Mouse (Mus musculus) adrenal gland, postnatal 14 days (tissue): ENCODE data around the gene Map1s. TPM values are rescaled to one million over a fixed set of nuclear protein-coding genes. Genes with fewer than 3 reads are reported as not detected.
"Not testable (repeated sequence)": the region's sequence is repeated elsewhere in the genome, so short reads cannot be mapped to it uniquely, and the experiment has no call there.

Source experiments
- DNase-seq: peaks from one replicate; pipeline ENCODE4 v3.0.0; 2021; ENCODE audit warnings: mixed read lengths
- total RNA-seq: library from RNA; stranded (reverse); gene quantifications from 2 replicates; pipeline ENCODE4 v1.2.3, GENCODE M21; 2021

Gene Map1s
- total RNA-seq, 1 experiment from 2014 or later = 26.2 TPM

DNA sequence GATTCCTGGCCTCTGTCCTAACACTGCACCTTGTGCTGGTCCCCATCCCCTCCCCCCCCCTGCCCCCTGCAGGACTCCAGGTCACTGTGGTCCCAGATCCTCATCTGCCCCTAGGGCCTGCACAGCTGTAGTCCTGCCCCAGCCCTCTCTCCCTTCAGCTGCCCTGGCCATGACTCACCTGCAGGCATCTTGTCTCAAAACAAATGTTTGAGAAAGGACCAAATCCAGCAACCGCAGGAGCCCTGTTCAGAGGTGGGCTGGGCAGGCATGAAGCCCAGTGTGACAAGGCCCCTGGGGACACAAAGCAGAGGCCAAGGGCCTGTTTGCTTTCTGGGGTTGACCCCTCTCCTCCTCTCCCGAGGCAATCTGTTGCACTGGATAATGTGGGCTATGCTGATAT is 27.6 kb upstream of the Map1s start:
- peak; percentile 6 for DNase-seq

DNA sequence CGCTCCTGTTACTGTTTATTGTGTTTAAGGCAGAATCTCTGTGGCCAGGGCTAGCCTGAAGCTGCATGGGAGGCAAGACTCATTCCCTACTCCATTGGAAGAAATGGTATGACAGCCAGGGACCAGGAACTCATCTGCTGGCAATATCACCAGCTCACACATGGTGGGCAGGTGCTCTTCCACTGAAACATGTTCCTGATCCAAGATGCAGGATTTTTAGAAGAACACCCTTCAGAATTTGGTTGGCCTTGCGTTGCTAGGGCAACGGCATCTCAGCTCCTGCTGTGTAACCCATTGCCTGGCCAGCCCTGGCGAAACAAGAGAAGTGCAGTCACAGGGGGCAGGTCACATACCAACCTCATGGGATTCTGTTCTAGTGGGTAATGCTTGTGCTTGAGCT is 26.2 kb upstream of the Map1s start:
- no peak for DNase-seq

GRCm38 (mm10) chr8:70880126-70880525 is 25.6 kb upstream of the Map1s start:
- DNase-seq = peak; percentile 74

DNA sequence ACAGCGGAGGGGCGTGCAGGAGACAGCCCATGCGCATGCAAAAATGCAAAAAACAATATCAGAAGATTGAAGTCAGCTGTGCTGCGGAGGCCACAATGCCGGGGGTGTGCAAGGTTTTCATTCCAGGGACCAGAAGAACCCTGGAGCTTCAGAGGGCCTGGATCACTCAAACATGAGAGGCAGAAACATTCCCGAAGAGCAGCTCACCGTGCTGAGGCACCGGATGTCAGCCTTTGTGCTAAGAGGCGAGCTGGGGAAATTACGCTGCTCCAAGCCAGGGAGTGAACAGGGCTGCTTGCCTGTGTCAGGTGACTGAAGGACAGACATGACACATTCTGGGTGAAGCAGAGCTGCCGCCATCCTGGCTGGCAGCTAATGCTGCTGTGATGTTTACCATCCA is 25.2 kb upstream of the Map1s start:
- DNase-seq = peak; percentile 62

GRCm38 (mm10) chr8:70884186-70884585 is 21.5 kb upstream of the Map1s start:
- no peak for DNase-seq

- DNase-seq = no peak
Observed at GRCm38 (mm10) chr8:70884683-70885082, 21.0 kb upstream of the Map1s start.

GRCm38 (mm10) chr8:70885612-70886011 is 20.1 kb upstream of the Map1s start:
- DNase-seq = peak; percentile 70

DNA sequence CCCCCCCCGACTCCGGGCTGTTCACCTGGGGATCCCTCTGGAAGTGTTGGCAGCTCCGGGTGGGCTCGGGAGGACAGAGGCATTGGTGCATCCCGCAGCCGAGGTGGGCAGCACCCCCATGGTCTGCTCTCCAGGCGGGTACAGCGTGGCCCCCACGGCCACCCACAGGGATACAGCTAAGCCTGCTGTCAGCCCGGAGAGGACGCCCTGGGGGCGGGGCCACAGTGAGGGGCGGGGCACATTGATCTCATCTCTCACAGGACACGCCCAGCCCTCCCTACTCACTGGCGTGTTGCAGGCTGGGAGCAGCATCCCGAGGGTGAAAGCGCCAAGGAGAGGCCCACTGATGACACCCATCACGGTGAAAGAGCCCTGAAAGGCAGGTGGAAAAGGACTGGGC is 18.1 kb upstream of the Map1s start:
- peak; percentile 65 for DNase-seq

GRCm38 (mm10) chr8:70890656-70891055 is 15.1 kb upstream of the Map1s start:
- DNase-seq = no peak

DNA sequence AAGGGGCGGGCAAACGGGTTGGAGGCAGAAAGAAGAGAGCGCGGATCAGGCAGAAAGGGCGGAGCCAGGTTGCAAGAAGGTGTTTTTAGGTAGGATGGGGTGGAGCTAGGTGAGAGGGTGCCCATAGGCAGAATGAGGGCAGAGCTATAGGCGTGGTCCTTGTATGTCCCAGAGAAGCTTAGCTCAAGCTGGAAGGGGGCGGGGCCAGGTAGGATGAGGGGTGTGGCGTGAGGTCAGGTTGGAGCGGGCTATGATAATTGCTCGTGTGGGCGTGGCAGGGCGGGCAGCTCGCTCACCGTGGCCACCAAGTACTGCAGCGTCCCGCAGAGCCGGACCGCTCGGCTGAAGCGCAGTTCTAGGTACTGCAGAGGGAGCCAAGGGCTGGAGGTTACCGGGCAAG is 14.4 kb upstream of the Map1s start:
- no peak for DNase-seq

GRCm38 (mm10) chr8:70892022-70892895 is 13.5 kb upstream of the Map1s start, which contains the start of gene Slc5a5:
Gene Slc5a5, minus strand, starts transcription at chr8:70892757.
- no peak for DNase-seq

- DNase-seq = no peak
Observed at GRCm38 (mm10) chr8:70892896-70893655, 12.7 kb upstream of the Map1s start.

- peak; percentile 90 for DNase-seq
Observed at GRCm38 (mm10) chr8:70893656-70894384, 11.9 kb upstream of the Map1s start.

DNA sequence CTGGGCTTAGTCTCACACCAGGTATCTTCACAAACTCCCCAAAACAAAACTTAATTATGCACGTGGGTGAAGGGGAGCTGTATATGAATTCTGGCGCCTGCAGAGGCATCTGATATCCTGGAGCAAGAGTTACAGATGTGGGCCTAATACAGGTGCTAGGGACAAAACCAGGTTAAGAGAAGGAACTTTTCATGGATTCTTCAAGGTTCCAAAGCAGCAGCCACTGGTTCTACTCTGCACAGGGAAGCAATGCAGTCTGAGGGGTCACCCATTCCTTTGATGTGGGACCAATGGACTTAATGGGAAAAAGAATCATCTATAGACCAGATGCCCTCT is 11.4 kb upstream of the Map1s start:
- peak; percentile 3 for DNase-seq

DNA sequence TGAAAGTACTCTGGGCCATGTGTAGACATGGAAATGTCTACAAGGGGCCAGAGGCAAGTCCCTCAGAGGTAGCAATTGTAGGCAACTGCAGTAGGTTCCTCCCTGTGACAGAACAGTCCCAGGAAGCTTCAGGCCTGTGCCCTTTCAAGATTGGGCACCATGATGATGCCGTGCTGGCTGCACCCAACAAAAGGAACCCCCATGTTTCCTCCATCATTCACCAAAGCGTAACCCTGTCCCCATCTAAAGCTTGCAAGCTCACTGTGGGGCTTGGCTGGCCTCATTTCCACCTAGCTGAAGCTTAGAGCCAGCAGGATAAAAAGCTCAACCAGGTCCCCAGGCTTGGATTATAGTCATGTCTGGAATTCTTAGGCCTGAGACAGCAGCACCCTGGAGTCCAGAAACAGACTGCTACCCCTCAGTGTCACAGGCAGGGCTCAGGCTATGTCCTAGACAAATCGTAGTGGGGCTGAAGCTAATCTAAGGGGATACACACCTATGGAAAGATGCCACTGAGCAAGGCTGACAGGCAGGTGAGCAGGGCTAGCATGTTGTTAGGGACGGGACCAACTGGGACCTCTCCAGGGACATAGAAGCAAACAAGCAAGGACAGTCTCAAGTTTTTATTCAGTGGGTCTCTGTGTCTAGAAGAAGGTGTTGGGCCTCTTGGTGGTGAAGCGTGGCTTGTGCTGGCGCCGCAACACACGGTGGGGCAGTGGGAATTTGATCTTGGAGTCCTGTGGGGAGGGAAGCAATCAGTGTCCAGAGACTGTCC is 10.8 kb upstream of the Map1s start:
- DNase-seq = peak; percentile 14

DNA sequence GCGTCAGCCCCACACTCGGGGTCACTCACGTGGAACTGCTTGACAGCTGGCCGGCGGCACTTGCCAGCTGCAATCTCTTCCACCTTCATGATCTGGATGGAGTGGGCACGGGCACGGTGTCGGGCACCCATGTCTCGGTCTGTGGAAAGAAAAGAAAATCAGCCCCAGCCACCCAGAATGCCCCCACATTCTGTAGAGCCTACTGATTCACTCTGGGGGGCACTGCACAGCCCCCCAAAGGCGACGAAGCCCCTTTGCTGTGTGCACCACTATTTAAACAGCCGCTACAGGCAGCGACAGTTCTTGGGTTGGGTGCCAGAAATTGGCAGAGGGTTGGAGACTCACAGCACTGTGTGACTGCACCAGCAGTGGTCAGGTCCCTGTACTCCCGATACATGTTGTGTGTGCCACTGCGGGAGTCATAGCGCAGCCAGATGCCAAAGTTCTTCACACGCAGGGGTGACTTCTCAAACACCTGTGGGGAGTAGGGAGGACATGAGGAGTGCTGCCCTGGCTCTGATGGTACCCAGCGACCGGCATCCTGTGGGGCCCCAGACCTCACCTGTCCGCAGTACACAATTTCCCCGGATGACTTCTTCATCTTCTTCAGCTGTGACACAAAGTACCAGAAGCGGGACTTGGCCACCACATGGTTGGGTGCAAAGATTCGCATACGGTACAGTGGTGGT is 10.0 kb upstream of the Map1s start:
- DNase-seq = not testable (repeated sequence)

DNA sequence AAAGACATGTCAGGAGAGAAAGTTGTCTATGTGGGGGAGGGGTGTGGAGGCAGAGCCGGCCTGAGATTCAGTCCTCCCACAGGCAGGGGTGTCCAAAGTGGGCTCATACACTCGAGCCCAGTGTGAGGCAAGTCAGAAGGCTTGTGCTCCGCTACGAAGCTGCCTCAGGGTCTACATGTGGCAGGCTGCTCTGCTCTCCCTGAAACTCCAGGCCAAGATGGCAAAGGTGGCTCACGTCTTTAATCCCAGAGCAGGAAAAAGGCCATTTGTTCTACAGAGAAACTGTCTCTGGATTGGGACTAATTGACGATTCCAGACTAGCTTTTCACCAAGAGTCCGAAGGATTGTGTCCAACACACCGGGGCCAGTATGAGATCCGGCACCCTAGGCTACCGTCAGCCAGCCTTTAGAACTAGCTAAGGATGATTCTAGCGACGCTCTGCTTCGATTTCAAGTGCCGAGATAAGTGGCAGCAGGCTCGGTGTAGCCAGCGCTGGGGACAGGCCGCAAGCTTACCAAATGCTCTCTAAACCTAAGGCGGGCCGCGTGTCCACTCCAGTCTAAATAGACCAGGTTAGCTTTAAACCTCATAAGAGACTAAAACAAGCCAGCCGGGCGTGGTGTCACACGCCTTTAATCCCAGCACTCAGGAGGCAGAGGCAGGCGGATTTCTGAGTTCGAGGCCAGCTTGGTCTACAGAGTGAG is 9.3 kb upstream of the Map1s start:
- peak; percentile 21 for DNase-seq

DNA sequence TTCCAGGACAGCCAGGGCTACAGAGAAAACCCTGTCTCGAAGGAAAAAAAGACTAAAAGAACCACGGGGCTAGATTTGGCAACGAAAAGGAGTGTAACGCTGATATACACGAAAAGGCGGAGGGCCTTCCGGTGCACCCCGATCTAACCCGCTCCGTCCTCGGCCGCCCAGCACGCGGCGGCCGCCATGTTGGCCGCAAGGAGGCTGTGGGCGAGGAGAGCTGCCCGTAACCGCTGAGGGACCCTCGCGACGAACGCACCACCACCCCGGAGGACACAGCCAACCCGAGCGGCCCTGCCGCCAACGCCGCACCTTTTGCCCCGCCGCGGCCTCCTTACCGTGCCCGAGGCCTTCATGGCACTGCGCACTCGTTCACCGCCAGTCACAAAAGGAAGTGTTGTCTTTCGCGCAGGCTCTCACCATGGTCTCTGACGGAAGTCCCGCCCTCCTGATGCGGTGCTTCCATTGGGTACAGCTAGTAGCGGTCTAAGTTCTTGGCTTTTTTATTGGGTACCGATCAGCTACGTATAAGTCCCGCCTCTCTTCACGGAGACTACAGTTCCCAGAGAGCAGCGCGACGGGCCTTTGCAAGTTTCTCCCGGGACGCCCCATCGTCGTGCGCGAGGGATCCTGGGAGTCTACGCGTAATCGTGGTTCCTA is 8.6 kb upstream of the Map1s start, which contains the start of gene Rpl18a:
Rpl18a (minus strand) TSS at position 392 of the 660 bp plus-strand sequence.
- peak; percentile 95 for DNase-seq

DNA sequence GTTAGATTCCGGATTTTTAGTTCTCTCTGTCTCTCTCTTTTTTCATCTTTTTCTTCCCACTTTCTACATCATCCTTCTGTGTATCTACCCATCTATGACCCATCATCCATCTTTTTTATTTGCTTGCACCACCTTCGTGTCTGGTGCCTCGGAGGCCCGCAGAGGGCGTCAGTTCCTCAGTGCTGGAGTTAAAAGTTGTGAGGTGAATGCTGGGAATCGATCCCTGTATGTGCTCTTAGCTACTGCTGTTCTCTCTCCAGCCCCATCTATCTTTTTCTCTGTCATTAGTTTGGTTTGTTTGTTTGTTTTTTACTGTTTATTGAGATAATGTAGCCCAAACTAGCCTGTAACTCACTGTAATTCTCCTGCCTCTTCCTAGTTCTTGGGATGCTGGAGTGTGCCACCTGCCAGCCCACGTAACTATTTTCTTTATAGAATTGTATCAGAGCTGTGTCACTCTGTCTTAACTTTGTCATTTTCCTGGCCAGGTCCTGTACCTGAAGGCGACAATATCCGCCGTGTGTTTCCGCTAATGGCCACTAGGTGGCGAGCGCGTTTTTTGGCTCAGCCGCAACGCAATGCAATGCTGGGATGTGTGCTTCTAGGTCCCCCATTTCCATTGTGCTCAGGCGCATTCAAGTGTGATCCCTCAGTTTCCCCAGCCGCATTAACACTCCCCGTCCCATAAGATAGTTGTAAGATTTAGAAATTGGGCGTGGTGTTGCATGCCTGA is 7.9 kb upstream of the Map1s start:
- peak; percentile 91 for DNase-seq
